Mouse (Mus musculus): Measurements from ENCODE around the gene Zrsr1.

The Zrsr1 gene

DNA sequence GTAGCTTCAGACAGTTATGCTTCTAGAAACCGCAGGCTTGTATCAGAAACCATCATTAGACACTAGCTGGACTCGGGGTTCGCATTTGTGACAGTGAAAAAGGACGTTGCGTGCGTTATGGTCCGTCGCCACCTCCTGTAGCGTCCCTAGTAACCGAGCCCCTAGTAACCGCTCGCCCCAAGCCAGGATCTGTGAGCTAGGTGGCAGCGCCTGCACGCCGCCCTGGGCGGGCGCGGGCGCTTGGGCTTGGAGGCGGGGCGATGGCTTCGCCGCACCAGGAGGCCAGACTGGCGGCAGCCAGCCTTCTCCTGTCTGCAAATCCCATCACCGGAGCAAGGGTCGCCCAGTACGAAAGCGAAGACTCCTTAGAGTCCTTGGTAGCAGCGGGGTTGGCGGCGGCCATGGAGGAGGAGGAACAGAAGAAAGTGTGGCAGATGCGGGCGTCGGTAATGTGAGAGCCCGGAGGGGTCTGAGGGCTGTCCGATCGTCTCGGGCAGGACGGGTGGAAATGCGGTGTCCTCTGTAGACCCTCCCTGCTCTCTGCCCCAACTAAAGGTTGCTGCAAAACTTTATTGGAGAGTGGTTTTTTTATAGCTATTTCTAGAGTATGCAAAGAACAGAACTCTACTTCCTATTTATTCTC lies 36.5 kb downstream of the Zrsr1 start:
- peak; percentile 94 for DNase-seq (ENCODE audit: extremely low read depth, insufficient read length, low spot score)

DNA sequence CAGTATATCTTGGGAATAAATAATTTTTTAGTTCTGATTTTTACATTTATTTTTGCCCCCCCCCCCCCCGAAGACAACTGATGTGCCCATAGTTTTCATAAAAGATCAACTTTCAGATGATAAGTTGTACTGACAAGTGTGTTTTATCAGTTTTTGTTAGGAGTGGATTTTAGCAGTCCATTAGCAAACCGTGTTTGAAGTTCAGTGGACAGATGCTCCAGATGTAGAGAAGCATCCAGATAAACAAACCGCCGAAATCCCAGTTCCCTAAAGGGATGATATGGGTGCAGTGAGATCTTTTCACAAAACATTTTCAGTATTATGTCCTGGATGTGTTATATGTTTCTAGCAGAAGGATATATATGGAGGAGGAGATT lies 37.0 kb downstream of the Zrsr1 start:
- DNase-seq (ENCODE audit: extremely low read depth, insufficient read length, low spot score): no peak

DNA sequence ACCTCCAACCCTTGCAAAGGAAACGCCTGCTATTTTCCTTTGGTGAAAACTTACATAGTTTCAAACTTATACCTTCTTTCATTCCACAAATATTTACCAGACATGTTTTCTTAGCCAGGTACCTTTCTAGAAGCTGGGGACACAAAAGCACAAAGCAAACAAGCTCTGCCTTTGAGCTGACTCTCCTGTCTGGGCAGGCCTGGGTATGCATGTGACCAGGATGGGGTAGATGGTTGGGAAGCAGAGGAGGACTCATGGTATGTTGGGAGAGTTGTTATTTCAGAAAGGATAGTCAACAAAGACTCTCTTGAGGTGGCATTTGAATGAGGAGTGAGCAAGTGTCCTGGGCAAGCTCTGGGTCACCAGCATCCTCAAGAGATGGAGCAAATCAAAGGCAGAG lies 41.3 kb downstream of the Zrsr1 start:
- DNase-seq (ENCODE audit: extremely low read depth, insufficient read length, low spot score): no peak

DNA sequence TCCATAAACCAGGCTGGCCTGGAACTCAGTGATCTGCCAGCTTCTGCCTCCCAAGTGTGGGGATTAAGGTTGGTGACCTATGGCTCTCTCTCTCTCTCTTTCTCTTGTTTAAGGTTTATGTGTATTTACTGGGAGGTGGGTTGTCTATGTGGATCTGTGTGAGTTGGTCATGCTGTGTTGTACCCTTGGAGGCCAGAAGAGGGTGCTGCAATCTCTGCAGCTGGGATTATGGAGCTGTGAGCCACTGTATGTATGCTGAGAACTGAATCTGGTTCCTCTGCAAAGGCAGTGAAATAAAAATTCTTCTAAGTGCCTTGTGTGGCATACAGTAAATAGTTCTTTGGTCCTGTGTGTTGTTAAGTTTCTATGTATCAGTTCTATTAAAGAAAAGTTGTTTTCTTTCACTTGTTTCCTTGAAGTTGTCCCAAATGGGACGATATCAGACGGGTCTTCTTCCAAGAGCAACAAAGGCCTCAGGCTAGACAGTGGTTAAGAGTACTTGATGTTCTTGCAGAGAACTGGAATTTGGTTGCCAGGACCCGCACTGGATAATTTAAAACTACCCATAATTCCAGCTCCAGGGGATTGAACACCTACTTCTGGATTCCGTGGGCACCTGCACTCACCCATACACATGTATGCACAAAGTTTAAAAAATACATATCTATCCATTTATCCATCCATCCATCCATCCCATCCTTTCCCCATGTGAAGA lies 41.9 kb downstream of the Zrsr1 start:
- DNase-seq (ENCODE audit: extremely low read depth, insufficient read length, low spot score): no peak

DNA sequence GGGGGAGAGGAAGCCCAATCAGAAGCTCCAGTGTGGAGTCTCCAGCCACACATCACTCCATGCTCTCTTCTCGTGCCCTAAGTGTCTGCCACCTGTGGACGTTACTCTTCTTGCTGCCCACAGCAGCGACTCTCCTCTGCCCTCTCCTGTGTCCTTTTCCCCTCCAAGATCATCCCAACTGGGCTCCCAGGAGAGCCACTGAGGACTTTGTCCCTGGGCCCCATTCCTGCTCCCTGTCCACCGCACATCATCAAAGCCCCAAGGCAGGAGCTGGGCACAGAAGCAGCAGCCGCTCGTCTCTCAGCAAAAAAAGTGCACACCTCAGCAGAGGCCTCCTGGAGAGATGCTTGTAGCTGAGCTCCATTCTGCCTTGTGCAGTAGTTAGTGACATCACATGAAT lies 43.2 kb downstream of the Zrsr1 start:
- no peak for DNase-seq (ENCODE audit: extremely low read depth, insufficient read length, low spot score)

DNA sequence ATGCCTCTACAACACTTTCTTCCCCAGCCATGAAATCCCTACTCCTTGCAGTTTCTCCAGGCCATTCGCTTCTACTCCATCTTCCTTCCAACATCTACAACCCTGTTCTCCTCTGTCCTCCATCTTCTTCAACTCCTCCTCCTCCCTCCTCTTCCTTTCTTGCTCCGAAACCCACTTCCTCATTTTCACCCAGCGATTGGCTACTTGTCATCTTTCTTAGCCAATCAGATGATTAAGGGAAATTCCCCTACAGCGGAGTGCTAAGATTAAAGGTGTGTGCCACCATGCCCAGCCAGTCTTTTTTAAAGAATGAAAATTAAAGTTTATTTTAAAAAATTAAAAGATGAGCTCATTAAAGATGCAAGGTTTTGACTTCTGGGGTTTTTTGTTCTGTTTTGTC lies 46.1 kb downstream of the Zrsr1 start:
- DNase-seq (ENCODE audit: extremely low read depth, insufficient read length, low spot score): no peak

DNA sequence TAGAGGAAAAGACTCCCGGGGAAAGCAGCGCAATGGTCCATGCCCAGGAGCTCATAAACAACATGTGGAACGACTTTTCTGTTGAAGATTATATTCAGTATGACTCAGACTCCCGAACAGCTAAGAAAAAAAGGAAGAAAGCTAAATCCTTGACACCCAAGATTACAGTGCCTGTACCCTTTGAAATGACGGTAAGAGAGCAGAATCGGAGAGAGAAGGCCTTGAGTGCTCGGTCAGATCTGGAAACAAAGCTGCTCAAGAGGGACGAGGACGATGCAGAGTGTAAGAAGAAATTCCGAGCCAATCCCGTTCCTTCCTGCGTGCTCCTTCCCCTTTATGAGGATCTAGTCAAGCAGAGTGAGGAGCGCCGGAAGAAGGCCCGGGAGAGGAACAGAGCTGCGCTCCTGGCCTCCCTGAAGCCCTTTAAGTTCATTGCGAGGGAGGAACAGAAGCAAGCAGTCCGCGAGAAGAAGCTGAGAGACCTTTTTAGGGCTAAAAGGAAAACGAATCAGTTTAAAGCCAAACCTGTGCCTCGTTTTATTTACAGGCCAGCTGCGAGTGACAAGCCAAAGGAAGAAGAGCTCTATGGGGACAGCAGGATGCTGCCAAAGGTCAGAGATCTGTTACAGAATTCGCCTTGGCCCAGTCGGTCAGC lies 48.4 kb downstream of the Zrsr1 start:
- DNase-seq (ENCODE audit: extremely low read depth, insufficient read length, low spot score): no peak

DNA sequence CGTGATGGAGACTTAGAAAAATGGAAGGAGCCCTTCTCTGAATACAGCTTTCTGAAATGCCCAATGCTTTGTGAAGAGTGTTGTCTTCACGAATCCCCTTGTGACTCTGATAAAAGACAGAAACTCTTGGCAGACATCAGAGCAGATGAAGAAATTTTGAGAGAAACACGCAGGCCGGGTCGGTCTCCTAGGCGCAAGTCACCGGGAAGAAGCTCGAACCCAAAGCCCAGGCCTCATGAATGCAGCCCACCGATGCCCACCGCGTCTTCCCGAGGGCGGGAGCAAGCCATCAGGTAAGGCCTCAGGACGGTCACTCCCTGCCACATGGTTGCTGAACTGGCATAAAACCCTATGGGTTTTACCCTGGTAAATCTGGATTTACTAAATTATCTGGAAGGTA lies 49.0 kb downstream of the Zrsr1 start:
- no peak for DNase-seq (ENCODE audit: extremely low read depth, insufficient read length, low spot score)

DNA sequence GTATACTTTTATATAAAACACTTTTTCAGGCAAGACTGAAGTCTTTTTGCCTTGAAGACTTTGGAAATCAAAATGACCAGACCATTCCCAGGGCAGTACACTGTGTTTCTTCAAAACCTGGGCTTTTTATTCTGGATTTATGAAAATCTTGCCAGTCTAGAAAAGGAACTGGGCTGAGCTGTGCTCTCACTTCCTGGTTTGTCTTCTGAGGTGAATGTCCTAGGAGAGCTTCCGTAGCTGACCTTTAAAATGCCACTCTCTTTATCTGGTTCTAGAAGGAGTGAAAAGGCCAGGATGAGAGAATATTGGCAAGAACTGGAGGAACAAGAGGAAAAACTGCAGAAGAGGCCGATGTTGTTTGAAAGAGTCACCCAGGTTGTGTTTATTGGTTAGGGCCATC lies 51.4 kb downstream of the Zrsr1 start:
- no peak for DNase-seq (ENCODE audit: extremely low read depth, insufficient read length, low spot score)

DNA sequence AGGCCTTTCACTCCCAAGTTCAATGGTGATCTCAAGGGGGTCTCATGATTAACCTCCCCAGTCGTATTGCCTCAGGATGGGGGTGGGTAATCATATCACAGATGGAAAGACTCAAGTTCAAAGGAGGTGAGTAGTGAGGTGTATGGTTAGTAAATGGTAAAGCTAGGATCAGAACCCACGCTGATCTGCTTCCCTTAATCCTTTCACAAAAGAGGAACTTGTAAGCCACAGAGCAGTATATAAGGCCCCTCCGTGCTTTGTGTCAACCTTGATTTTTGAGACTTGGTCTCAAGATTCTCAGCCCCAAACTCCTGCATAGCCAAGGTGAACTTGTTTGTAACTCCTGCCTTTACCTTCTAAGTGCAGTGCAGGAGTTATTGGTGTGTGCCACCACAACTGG lies 52.4 kb downstream of the Zrsr1 start:
- DNase-seq (ENCODE audit: extremely low read depth, insufficient read length, low spot score): no peak

Data from 3134 (cell line).